ENCODE assay signal across 20 mouse cellular contexts in genomic region chr3:18683346-18684101, GRCm38 (mm10).
DNase-seq lines count a peak whose midpoint lies in the region; ATAC-seq and TF ChIP-seq lines count a peak whose summit lies in the region.
"Had no signal": no experiment of that assay in that cellular context is flagged by ENCODE, and none has a peak within 500 bp of the region (broad histone marks: within the 10 kb centered on the region; RNA-seq: fewer than 3 reads in every experiment).

No protein-coding gene starts in this region.

- no peaks in the 10 kb centered on the region for H3K9me3 ChIP-seq in forebrain, postnatal 0 days (ENCODE audit: low read length)
- no peaks in the 10 kb centered on the region for H3K9me3 ChIP-seq in forebrain, embryonic 10.5 days
- H3K9me3 ChIP-seq in lung, postnatal 0 days (ENCODE audit: low read length): no peaks in the 10 kb centered on the region
- H3K9me3 ChIP-seq: embryonic facial prominence, embryonic 15.5 days; limb, embryonic 15.5 days; liver, embryonic 15.5 days; midbrain, embryonic 10.5 days had no signal

- WGBS in forebrain, postnatal 0 days: 76% methylated on average over 6 of the region's 6 CpGs
- WGBS in forebrain, embryonic 10.5 days: 93% methylated on average over 6 of the region's 6 CpGs
- WGBS in lung, postnatal 0 days: 68% methylated on average over 6 of the region's 6 CpGs

- no peak for TF ChIP-seq EP300 in lung, postnatal 0 days (IDR thresholded peaks at IDR 0.05)

- ATAC-seq in forebrain, postnatal 0 days: peak; percentile 59; the same call in 1 of the 2 replicates
- 0 out of 2 replicates have a peak, but pooled peaks have one; percentile 37 for ATAC-seq in lung, postnatal 0 days

- no peak overlapping the region for H3K27ac ChIP-seq in forebrain, postnatal 0 days (ENCODE audit: low read depth, low read length)
- H3K27ac ChIP-seq in forebrain, embryonic 10.5 days: no peak overlapping the region
- H3K27ac ChIP-seq in lung, postnatal 0 days (ENCODE audit: low read length): no peak overlapping the region
- H3K27ac ChIP-seq: embryonic facial prominence, embryonic 15.5 days; limb, embryonic 15.5 days; liver, embryonic 15.5 days; midbrain, embryonic 10.5 days had no signal

- no peaks in the 10 kb centered on the region for H3K4me1 ChIP-seq in forebrain, postnatal 0 days (ENCODE audit: insufficient read depth)
- no peaks in the 10 kb centered on the region for H3K4me1 ChIP-seq in forebrain, embryonic 10.5 days
- H3K4me1 ChIP-seq in lung, postnatal 0 days (ENCODE audit: insufficient read depth, low read depth, low read length): no peaks in the 10 kb centered on the region
- H3K4me1 ChIP-seq: embryonic facial prominence, embryonic 15.5 days; limb, embryonic 15.5 days; liver, embryonic 15.5 days; midbrain, embryonic 10.5 days had no signal

- DNase-seq in forebrain, postnatal 0 days: peak; percentile 44
- no peak for DNase-seq in forebrain, embryonic 10.5 days (ENCODE audit: extremely low spot score, low spot score)
- DNase-seq in lung, postnatal 0 days (ENCODE audit: low spot score): peak; percentile 5
- DNase-seq in lung, postnatal 14 days: no peak
- peak; percentile 86 for DNase-seq in cerebellum, adult 11 months
- peak; percentile 90 to 96 for DNase-seq in cerebellum, postnatal 10 days
- DNase-seq in urinary bladder, postnatal 4 days (ENCODE audit: low spot score in 2 of 2): no peak
- DNase-seq in left cerebral cortex, postnatal 10 days (ENCODE audit: extremely low spot score in 1 of 2, low spot score in 2 of 2): no peak
- DNase-seq: gastrocnemius, postnatal 14 days; heart, adult 18-20 months; heart, postnatal 4 days; kidney, postnatal 36 days; retina, postnatal 1 day; right cerebral cortex, postnatal 4 days; thymus, postnatal 14 days had no signal

- H3K4me3 ChIP-seq in forebrain, postnatal 0 days (ENCODE audit: low read depth, low read length): no peak overlapping the region
- no peak overlapping the region for H3K4me3 ChIP-seq in forebrain, embryonic 10.5 days
- H3K4me3 ChIP-seq in lung, postnatal 0 days (ENCODE audit: low read depth, low read length): no peak overlapping the region
- H3K4me3 ChIP-seq: embryonic facial prominence, embryonic 15.5 days; limb, embryonic 15.5 days; liver, embryonic 15.5 days; midbrain, embryonic 10.5 days had no signal

- H3K9ac ChIP-seq in forebrain, postnatal 0 days: no peak overlapping the region
- no peak overlapping the region for H3K9ac ChIP-seq in lung, postnatal 0 days (replicated peaks; ENCODE audit: low read depth)
- H3K9ac ChIP-seq: embryonic facial prominence, embryonic 15.5 days; limb, embryonic 15.5 days; liver, embryonic 15.5 days had no signal

- no peak for TF ChIP-seq CTCF in forebrain, postnatal 0 days (IDR thresholded peaks at IDR 0.05; ENCODE audit: low read depth)
- TF ChIP-seq CTCF in lung, postnatal 0 days (IDR thresholded peaks at IDR 0.05): no peak

- no peaks in the 10 kb centered on the region for H3K36me3 ChIP-seq in forebrain, postnatal 0 days (ENCODE audit: insufficient read depth)
- H3K36me3 ChIP-seq in forebrain, embryonic 10.5 days (replicated peaks): no peaks in the 10 kb centered on the region
- H3K36me3 ChIP-seq in lung, postnatal 0 days (ENCODE audit: insufficient read depth, low read length): no peaks in the 10 kb centered on the region
- H3K36me3 ChIP-seq: embryonic facial prominence, embryonic 15.5 days; limb, embryonic 15.5 days; liver, embryonic 15.5 days; midbrain, embryonic 10.5 days had no signal

- H3K4me2 ChIP-seq in forebrain, postnatal 0 days (ENCODE audit: low read depth): no peak overlapping the region
- no peak overlapping the region for H3K4me2 ChIP-seq in lung, postnatal 0 days (replicated peaks; ENCODE audit: low read depth, low read length)
- H3K4me2 ChIP-seq: embryonic facial prominence, embryonic 15.5 days; limb, embryonic 15.5 days; liver, embryonic 15.5 days had no signal

- no peaks in the 10 kb centered on the region for H3K27me3 ChIP-seq in forebrain, postnatal 0 days (ENCODE audit: insufficient read depth, low read length)
- H3K27me3 ChIP-seq in forebrain, embryonic 10.5 days (ENCODE audit: poor library complexity, severe bottlenecking): no peaks in the 10 kb centered on the region
- no peaks in the 10 kb centered on the region for H3K27me3 ChIP-seq in lung, postnatal 0 days (replicated peaks; ENCODE audit: insufficient read depth, low read length)
- H3K27me3 ChIP-seq: CH12.LX; embryonic facial prominence, embryonic 15.5 days; limb, embryonic 15.5 days; liver, embryonic 15.5 days had no signal

- intact Hi-C loops in left cerebral cortex, postnatal 10 days (cut with DNase I): no loop called here

Comparison
In these comparisons a context has a peak if more than half of its experiments do, and no peak if none do; other contexts are left out.
1. DNase-seq: peak in forebrain, postnatal 0 days (single experiment), lung, postnatal 0 days (single experiment), cerebellum, adult 11 months (single experiment) and cerebellum, postnatal 10 days (2 of 2); none in forebrain, embryonic 10.5 days (single experiment), lung, postnatal 14 days (single experiment), urinary bladder, postnatal 4 days (0 of 2) and left cerebral cortex, postnatal 10 days (0 of 2).